Mouse (Mus musculus): ENCODE data around the gene Fgfr3. TPM values are rescaled to one million over a fixed set of nuclear protein-coding genes. Genes with fewer than 3 reads are reported as not detected.

The Fgfr3 gene
- polyA plus RNA-seq, 1 experiment: 29.6 TPM

GRCm38 (mm10) chr5:33726891-33727290 is 5.4 kb downstream of the Fgfr3 start:
- peaks cover 16% of the 10 kb centered on the region for H3K27me3 ChIP-seq (ENCODE audit: control insufficient read depth, insufficient read depth, low read length)
- 50% methylated on average over 1 of the region's 1 CpGs for WGBS
- no peak for DNase-seq (ENCODE audit: low read depth in 1 of 2, low spot score in 2 of 2)
- no peak for TF ChIP-seq CTCF (IDR thresholded peaks at IDR 0.05; ENCODE audit: extremely low read depth, insufficient read depth, insufficient read length, insufficient replicate concordance)
- H3K27ac ChIP-seq (ENCODE audit: insufficient read depth, low read length): no peak overlapping the region
- no peaks in the 10 kb centered on the region for H3K36me3 ChIP-seq (ENCODE audit: control insufficient read depth, insufficient read depth, low read length)
- peaks cover 14% of the 10 kb centered on the region for H3K4me1 ChIP-seq (ENCODE audit: control insufficient read depth, insufficient read depth, insufficient read length)
- H3K4me3 ChIP-seq (ENCODE audit: extremely low read depth, insufficient read depth, insufficient read length): no peak overlapping the region

GRCm38 (mm10) chr5:33728841-33729240 is 7.4 kb downstream of the Fgfr3 start:
- Histone ChIP-seq H3K4me3 (ENCODE audit: extremely low read depth, insufficient read depth, insufficient read length) (no peak overlapping the region), H3K4me1 (ENCODE audit: control insufficient read depth, insufficient read depth, insufficient read length) (no peaks in the 10 kb centered on the region), H3K27me3 (ENCODE audit: control insufficient read depth, insufficient read depth, low read length) (0 out of 2 replicates have a peak, but pooled peaks cover under 1% of the 10 kb centered on the region), H3K27ac (ENCODE audit: insufficient read depth, low read length) (no peak overlapping the region), H3K36me3 (ENCODE audit: control insufficient read depth, insufficient read depth, low read length) (no peaks in the 10 kb centered on the region)
- TF ChIP-seq POLR2A (IDR thresholded peaks at IDR 0.05; ENCODE audit: low read depth, low read length) (no peak), CTCF (IDR thresholded peaks at IDR 0.05; ENCODE audit: extremely low read depth, insufficient read depth, insufficient read length, insufficient replicate concordance) (no peak)
- WGBS: 84% methylated on average over 7 of the region's 7 CpGs
- DNase-seq (ENCODE audit: low read depth in 1 of 2, low spot score in 2 of 2): no peak

GRCm38 (mm10) chr5:33730516-33730915 is 9.0 kb downstream of the Fgfr3 start:
- WGBS: 84% methylated on average over 5 of the region's 5 CpGs
- DNase-seq (ENCODE audit: low read depth in 1 of 2, low spot score in 2 of 2): no peak
- H3K27ac ChIP-seq (ENCODE audit: insufficient read depth, low read length): no peak overlapping the region
- no peaks in the 10 kb centered on the region for H3K36me3 ChIP-seq (ENCODE audit: control insufficient read depth, insufficient read depth, low read length)
- no peaks in the 10 kb centered on the region for H3K27me3 ChIP-seq (ENCODE audit: control insufficient read depth, insufficient read depth, low read length)
- TF ChIP-seq CTCF (IDR thresholded peaks at IDR 0.05; ENCODE audit: extremely low read depth, insufficient read depth, insufficient read length, insufficient replicate concordance) (no peak), POLR2A (IDR thresholded peaks at IDR 0.05; ENCODE audit: low read depth, low read length) (no peak)
- H3K4me1 ChIP-seq (ENCODE audit: control insufficient read depth, insufficient read depth, insufficient read length): no peaks in the 10 kb centered on the region
- no peak overlapping the region for H3K4me3 ChIP-seq (ENCODE audit: extremely low read depth, insufficient read depth, insufficient read length)

GRCm38 (mm10) chr5:33731051-33731450 is 9.6 kb downstream of the Fgfr3 start:
- H3K4me1 ChIP-seq (ENCODE audit: control insufficient read depth, insufficient read depth, insufficient read length): no peaks in the 10 kb centered on the region
- 90% methylated on average over 21 of the region's 21 CpGs for WGBS
- H3K27ac ChIP-seq (ENCODE audit: insufficient read depth, low read length): no peak overlapping the region
- H3K36me3 ChIP-seq (ENCODE audit: control insufficient read depth, insufficient read depth, low read length): no peaks in the 10 kb centered on the region
- H3K4me3 ChIP-seq (ENCODE audit: extremely low read depth, insufficient read depth, insufficient read length): no peak overlapping the region
- no peak for DNase-seq (ENCODE audit: low read depth in 1 of 2, low spot score in 2 of 2)
- H3K27me3 ChIP-seq (ENCODE audit: control insufficient read depth, insufficient read depth, low read length): no peaks in the 10 kb centered on the region
- TF ChIP-seq CTCF (IDR thresholded peaks at IDR 0.05; ENCODE audit: extremely low read depth, insufficient read depth, insufficient read length, insufficient replicate concordance) (no peak), POLR2A (IDR thresholded peaks at IDR 0.05; ENCODE audit: low read depth, low read length) (no peak)

GRCm38 (mm10) chr5:33733837-33734236 is 12.4 kb downstream of the Fgfr3 start:
- TF ChIP-seq CTCF (IDR thresholded peaks at IDR 0.05; ENCODE audit: extremely low read depth, insufficient read depth, insufficient read length, insufficient replicate concordance): no peak
- no peak overlapping the region for H3K4me3 ChIP-seq (ENCODE audit: extremely low read depth, insufficient read depth, insufficient read length)
- H3K36me3 ChIP-seq (ENCODE audit: control insufficient read depth, insufficient read depth, low read length): no peaks in the 10 kb centered on the region
- DNase-seq (ENCODE audit: low read depth in 1 of 2, low spot score in 2 of 2): no peak
- H3K27me3 ChIP-seq (ENCODE audit: control insufficient read depth, insufficient read depth, low read length): no peaks in the 10 kb centered on the region
- H3K4me1 ChIP-seq (ENCODE audit: control insufficient read depth, insufficient read depth, insufficient read length): no peaks in the 10 kb centered on the region
- 92% methylated on average over 12 of the region's 12 CpGs for WGBS
- no peak overlapping the region for H3K27ac ChIP-seq (ENCODE audit: insufficient read depth, low read length)

- Histone ChIP-seq H3K27me3 (ENCODE audit: control insufficient read depth, insufficient read depth, low read length) (no peaks in the 10 kb centered on the region), H3K27ac (ENCODE audit: insufficient read depth, low read length) (no peak overlapping the region), H3K36me3 (ENCODE audit: control insufficient read depth, insufficient read depth, low read length) (peaks cover 3% of the 10 kb centered on the region; the same call in 1 of the 2 replicates), H3K4me1 (ENCODE audit: control insufficient read depth, insufficient read depth, insufficient read length) (no peaks in the 10 kb centered on the region), H3K4me3 (ENCODE audit: extremely low read depth, insufficient read depth, insufficient read length) (no peak overlapping the region)
- no peak for DNase-seq (ENCODE audit: low read depth in 1 of 2, low spot score in 2 of 2)
- 88% methylated on average over 16 of the region's 16 CpGs for WGBS
- TF ChIP-seq CTCF (IDR thresholded peaks at IDR 0.05; ENCODE audit: extremely low read depth, insufficient read depth, insufficient read length, insufficient replicate concordance): no peak
- TF ChIP-seq POLR2A (IDR thresholded peaks at IDR 0.05; ENCODE audit: low read depth, low read length): no peak
These were observed 14.1 kb downstream of the Fgfr3 start for GRCm38 (mm10) chr5:33735412-33736092.

- Histone ChIP-seq H3K27me3 (ENCODE audit: control insufficient read depth, insufficient read depth, low read length) (no peaks in the 10 kb centered on the region), H3K36me3 (ENCODE audit: control insufficient read depth, insufficient read depth, low read length) (peaks cover 5% of the 10 kb centered on the region), H3K4me1 (ENCODE audit: control insufficient read depth, insufficient read depth, insufficient read length) (no peaks in the 10 kb centered on the region), H3K4me3 (ENCODE audit: extremely low read depth, insufficient read depth, insufficient read length) (no peak overlapping the region), H3K27ac (ENCODE audit: insufficient read depth, low read length) (no peak overlapping the region)
- no peak for DNase-seq (ENCODE audit: low read depth in 1 of 2, low spot score in 2 of 2)
- TF ChIP-seq CTCF (IDR thresholded peaks at IDR 0.05; ENCODE audit: extremely low read depth, insufficient read depth, insufficient read length, insufficient replicate concordance) (no peak), POLR2A (IDR thresholded peaks at IDR 0.05; ENCODE audit: low read depth, low read length) (no peak)
- 93% methylated on average over 9 of the region's 9 CpGs for WGBS
These were observed 14.8 kb downstream of the Fgfr3 start for GRCm38 (mm10) chr5:33736230-33736629.

Data from spleen, adult 2 months (tissue).